Mouse (Mus musculus) cerebellum, postnatal 36 days (tissue): ENCODE results near the gene Wscd2.
A peak's percentile ranks its signal among the peaks of the same experiment; 100 is the strongest.
"Not testable (repeated sequence)": the region's sequence is repeated elsewhere in the genome, so short reads cannot be mapped to it uniquely, and the experiment has no call there.

Experiments
- DNase-seq, 2 experiments: peaks; one replicate each; pipeline ENCODE4 v3.0.0; 2021 to 2022; ENCODE audit warnings: mixed read lengths in 2 of 2

Wscd2 gene

DNA sequence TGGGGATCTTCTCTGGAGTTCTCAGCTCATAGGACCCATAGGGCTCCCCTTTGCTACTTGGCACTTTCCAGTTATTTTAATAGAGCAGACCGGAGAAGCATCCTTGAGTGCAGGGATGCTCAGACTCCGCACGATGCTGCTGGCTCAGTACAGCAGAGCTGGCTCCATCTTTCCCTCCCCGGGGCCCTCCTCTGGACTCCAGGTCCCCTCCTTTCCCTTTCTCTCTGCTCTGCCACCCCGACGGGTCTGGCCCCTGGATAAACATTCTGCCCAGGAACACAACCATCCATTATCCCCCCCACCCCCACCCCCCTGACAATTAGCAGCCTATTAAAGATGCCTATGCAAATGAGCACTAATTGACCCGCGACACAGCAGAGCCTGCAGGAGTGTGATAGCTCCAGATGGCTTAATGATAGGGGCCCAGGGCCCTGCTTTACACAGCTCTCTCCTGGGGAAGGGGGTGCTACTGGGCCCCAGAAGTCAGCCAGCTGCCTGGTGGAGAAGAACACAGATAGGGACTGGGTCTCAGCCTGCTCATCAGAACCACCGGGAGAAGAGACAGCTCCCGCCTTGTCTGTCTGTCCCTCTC is 52.8 kb downstream of the Wscd2 start:
- DNase-seq: no peak

DNA sequence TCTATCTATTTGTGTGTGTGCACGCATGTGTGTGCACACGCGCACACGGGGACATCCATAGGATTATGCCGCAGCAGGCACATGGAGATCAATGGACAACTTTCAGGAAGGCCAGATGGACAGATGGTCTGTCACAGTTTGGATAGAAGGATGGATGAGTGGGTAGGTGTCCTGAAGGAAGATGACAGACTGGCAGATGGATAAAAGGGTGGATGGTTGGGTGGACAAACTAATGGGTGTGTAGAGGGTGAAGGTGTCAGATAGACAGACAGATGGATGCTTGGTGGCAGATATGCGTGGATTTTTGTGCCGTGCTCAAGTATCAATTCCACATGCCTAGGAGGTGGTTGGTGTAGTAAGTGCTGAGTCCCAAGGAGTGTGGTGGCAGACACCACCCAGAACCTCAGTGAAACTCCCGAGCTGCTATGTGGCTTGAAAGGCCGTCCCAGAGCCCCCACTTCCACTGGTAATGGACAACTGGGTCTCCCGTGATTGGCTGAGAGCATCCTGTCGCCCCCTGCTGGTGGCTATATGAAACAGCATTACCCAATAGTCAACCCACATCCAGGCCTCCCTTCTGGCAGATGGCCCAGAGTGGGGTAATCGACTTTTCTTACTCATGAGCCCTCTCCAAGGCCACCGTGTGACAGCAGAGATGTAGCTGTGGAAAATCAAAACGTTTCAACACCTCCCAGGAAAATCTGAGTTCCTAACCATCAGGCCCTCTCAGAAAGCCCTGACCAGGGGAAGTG is 58.0 kb downstream of the Wscd2 start:
- DNase-seq: peak; percentile 70 to 72

DNA sequence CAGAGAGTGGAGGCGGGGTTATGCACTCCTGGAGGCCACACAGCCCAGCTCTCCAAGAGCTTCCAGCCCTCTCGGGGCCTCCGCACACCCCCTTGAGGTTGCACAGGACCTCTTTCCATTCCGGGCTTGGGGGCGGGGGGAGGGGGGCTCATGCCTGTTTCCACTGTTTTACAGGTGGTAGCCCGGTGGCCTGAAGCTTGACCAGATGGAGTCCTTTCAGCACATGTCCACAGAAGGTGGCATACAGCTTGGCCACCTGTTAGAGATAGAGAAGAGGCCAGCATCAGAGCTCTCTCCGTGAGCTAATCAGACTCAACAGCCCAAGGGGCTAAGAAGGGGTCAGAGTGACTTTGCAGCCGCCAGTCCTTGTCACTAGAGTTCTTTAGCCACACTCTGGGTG is 60.1 kb downstream of the Wscd2 start:
- peak; percentile 56 for DNase-seq

DNA sequence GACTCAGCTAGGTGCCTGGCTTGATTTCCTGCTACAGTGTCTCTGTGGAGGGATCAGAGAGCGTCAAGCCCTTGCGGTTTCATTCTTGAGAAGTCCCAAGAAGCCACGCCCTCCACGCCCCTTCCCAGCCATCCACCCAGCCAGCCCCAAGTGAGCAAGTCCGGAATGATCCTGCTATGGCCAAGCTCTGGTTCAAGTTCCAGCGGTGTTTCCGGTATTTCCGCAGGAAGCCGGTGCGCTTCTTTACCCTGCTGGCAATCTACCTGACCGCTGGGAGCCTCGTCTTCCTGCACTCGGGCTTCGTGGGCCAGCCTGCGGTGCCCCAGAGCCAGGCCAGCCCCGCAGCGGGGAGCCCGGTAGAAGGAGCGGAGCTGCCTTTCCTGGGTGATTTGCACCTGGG is 60.6 kb downstream of the Wscd2 start:
- DNase-seq: no peak

DNA sequence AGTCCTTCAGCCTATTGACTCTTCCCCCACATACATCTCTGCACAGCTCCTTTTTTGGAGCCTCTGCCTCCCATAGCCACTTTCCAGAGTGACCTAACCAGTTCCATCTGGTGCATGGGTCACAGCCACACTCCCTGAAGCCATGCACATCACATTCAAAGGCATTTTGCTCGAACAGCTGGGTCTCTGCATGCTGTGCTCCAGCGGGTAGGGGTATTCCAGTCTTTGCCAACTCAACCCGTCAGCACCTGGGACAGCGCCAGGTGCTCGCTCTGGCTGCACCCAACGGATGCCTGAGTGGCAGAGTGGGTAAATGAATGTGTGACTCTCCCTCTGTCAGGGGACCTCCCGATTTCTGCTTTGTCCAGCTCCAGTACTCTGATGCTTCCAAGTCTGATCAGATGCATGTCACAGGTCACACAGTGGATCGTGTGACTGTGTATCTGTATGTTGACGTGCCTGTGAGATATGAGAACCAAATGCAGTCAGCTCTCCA is 63.3 kb downstream of the Wscd2 start:
- peak; percentile 55 for DNase-seq

DNA sequence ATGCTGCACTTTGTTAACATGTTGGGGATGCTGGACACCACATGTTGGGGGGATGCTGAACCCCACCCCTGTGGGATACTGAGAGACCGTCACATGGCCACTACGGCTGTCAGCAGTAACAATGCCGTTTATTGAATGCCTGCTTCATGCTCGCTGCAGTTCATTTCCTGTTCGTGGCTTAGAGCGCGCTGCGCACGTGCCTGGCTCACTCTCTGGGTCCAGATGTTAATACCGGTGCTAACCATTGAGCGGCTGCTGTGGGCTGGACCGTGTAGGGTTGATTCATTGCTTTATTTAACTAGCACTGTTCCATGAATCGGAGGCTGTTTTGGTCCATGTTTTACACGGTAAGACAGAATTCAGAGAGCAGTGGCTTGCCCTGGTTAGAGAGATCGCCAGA is 64.0 kb downstream of the Wscd2 start:
- DNase-seq: peak in 1 of 2 experiments; percentile 13

DNA sequence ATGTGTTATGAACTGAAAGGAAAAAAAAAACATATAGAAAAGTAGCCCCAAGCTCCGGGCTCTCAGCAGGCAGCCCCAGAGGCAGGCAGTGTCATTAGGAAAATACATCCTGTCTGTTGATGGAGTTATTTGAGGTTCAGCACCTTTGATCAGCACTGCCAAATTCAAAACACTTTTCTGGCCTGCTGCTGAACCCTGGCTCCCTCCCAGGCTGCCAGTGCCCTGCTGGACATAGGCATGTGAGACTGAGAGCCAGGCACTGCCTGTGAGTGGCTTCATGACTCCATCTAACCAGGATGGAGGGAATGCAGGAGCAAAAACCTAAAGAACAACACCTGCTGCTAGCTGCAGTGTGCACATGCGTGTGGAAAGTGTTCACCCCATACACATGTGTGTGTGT is 64.4 kb downstream of the Wscd2 start:
- peak; percentile 61 for DNase-seq

DNA sequence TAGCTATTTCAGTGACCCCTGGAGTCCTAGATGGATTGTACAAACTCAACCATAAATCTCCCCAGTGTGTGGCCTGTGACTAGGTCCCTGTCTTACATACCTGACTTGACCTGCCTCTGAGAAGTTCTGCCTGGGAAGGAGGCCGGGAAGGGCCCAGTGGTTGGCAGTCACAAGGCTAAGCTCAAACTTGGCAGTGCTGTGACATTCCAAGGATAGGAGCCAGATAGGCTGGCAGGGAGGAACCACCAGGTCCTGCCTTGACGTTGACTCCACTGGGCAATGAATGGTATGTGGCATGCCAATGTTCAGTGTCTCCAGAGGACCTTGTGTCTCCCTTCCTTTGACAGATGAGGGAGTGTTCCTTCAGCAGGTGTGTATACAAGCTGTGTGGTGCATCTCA is 65.6 kb downstream of the Wscd2 start:
- peak; percentile 66 to 70 for DNase-seq

DNA sequence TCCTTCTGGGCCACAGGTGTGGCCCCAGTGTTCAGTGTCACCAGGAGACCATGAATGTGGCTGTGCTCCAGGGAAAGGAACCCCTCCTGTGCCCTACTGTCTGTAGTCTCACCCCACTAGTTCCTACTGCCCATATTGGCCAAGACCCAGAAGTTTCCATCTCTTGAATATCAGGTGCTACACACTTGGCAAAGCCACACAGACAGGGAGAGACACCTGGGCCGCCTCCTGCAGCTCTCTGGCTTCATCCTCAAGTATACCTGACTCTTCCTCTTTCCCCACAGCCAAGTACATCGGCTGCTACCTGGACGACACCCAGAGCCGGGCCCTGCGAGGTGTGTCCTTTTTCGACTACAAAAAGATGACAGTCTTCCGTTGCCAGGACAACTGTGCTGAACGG is 67.9 kb downstream of the Wscd2 start:
- DNase-seq: peak; percentile 52 to 58

DNA sequence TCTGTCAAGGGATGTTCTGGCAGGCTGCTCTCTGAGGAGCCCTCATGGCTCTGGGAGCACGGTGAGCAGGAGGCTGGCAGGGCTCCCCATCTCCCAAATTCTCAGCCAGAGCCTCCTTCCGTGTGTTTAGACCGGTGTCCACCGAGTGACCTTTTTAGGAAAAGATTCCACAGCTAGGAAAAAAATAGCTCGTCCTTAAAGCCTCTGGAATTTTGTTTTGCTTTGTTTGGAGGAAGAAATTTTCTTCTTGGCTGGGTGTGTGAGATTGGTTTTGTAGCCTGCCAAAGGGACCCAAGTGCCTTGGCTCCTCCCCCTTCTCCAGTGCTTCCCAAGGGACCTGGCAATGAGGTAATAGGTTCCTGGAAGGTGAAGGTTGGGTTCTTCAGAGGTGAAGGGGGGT is 69.5 kb downstream of the Wscd2 start:
- peak in 1 of 2 experiments; percentile 19 for DNase-seq

DNA sequence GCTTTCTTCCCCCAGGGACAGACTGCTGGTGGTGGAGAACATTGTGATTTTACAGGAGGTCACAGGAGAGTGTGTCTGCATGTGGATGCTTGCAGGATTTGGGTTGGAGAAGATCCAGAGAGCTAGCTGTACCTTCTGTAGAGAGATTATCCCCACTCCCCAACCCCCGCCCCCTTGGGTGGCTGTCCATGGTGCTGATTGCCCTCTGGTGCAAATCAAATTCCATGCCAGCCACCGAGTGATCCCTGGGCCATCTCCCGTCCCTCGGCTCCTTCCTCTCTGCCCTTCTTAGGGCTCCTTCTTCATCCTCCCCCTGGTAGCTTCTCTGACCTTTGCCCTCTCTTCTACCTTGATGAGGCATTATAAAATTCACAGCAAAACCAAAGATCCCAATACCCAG is 74.3 kb downstream of the Wscd2 start:
- no peak for DNase-seq

DNA sequence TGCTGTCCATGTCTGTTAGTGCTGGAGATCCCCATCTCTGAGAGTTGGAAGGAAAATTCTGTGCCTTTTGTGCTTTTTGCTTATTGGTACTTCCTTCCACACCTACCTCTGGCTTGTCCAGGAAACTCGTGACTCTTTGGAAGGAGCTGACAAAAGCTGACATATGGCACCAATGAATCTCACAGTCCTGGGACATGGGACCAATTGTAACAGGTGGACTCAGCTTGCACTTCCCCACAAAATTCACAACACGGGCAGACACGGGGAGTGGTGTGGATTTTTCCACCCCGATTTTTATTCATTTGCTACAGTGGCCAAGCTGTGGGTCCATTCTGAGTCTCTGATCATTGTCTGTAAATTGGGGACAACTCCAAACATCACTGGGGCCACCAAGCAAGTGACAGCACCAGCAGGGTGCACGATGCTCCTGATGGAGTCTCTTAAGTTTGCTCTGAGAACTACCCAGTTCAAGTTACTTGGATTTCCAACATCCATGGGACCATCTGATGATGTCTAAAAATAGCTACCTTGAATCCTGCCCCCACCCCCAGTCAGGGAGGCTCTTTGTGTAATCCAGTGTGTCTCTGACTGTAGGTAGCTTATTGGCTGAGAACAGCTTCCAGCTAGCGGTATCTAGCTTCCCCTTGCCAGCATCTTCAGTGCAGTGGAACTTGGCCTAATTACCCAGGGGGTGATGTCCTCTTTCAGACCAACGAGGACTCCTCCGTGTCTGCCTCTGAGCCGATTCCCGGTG is 75.1 kb downstream of the Wscd2 start:
- peak; percentile 64 to 71 for DNase-seq

DNA sequence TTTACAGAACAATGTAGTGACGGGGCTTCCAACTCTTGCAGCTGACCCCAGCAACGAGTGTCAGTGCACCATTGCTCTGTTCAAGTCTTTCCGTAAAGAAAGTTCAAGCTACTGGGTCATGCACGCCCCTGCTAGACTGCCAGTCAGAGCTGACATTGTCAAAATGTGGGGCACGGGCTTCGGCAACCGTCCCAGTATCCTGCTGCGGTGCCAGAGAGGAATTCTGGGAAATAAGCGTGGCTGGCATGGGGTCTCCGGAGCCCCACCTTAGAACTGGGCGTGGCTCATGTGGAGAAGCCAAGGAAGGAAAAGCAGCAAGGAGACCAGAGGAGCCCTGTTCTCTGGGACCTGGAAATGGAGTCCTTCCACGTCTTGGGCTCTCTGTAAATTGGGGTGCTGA is 75.7 kb downstream of the Wscd2 start:
- no peak for DNase-seq

DNA sequence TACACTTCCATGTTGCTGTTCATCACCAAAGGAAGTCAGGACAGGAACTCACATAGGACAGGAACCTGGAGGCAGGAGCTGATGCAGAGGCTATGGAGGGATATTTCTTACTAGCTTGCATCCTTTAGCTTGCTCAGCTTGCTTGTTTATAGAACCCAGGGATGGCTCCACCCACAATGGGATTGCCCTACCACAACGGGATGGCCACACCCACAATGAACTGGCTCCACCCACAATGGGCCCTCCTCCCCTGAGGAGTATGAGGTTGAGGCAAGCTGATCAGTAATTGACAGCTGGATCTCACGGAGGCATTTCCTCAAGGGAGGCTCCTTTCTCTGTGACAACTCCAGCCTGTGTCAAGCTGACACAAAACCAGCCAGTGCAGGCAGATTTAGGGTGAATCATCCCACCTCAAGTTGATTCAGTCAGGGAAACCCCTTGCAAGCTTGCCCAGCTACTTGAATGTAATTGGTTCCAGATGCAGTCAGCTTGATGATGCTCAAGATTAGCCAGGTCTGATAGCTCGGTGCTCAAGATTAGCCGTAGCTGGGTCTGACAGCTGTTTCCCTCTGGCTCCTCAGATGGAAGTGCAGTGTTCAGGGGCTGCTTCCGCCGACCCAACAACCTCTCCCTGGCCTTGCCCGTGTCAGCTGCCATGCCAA is 80.1 kb downstream of the Wscd2 start:
- no peak for DNase-seq

DNA sequence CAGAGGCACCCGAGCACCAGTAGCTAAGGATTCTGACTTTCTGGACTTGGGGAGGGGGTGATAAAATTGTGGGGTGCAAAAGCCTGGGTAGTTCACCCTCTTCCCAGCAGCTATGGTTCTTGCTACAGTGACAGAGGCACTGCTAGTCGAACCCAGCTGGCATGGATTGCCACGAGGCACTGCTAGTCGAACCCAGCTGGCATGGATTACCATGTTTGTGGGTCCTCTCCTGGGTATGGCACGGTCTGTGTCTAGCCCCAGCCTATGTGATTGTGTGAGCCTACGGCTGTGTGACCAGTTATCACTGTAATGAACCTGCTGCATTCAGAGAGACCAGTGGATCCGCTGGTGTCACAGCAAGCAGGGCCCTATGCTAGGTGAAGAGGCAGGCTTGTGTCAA is 87.4 kb downstream of the Wscd2 start:
- no peak for DNase-seq

DNA sequence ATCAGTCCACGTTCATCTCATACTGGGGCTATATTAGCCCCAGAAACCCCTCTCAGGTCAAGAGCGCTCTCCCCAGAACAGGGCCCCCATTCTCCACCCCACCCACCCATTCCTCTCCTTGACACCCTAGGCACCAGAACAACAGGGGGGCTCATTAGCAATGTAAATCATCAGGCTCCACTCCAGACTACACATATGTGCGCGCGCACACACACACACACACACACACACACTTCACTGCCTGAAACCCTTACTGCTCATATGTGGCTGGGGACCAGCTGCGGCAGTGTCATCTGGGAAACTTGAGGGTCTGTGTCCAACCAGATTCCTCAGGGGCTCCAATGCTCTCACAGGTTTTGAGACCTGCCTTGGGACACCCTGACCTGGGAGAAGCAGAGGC is 88.3 kb downstream of the Wscd2 start:
- no peak for DNase-seq

DNA sequence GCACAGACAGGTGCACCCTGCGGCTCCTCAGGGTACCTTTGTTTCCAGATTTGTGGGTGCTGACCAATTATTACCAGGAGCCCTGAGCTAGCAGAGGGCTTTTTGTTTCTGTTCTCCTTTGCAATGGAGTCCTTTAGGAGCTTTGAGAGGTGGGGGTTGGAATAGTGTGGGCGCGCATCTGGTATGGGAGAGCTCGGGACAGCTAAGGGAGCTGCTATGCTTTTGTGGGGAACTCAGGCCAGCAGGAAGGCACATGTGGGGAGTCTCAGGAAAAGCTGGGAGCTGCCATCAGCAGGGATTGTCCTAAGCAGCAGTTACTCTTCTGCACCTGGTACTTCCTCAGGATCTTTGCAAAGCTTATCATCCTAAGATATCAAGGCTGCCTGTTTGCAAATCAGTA is 89.0 kb downstream of the Wscd2 start:
- no peak for DNase-seq

DNA sequence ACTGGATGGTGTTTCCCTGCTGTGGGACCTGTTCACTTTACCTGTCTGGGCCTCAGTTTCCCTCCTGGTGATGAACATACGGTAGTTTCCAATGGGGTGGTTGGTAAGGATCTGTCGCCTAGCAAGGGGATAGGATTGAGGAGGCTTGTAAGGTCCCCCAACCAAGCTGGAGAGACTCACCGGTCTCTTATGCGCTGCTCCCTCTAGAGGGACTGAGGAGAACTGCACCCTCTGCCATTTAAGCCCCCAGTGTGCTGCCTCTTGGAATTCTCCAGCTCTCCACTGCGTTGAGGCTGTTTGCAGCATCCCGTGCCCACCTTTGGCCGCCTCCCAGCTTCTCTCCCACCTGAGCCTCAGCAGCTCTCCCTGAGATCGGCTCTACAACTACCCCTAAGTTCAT is 90.1 kb downstream of the Wscd2 start:
- no peak for DNase-seq

DNA sequence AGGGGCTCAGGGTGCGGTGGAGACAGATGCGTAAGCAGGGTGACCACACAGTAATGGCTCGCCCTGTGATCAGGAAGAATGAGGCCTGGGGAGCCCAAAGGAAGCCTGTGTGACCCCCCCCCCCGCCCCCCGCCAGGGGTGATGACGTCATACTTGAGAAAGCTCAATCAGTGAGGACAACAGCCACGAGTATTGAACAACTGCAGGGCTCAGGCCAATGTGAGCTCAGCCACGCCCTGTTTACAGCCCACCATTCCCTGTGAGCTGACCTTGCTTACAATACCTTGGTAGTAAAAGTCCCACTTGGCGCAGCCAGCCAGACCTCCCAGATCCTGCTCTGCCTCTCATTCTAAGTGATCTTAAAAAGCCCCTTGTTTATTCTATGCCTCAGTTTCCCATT is 90.7 kb downstream of the Wscd2 start:
- DNase-seq: no peak

DNA sequence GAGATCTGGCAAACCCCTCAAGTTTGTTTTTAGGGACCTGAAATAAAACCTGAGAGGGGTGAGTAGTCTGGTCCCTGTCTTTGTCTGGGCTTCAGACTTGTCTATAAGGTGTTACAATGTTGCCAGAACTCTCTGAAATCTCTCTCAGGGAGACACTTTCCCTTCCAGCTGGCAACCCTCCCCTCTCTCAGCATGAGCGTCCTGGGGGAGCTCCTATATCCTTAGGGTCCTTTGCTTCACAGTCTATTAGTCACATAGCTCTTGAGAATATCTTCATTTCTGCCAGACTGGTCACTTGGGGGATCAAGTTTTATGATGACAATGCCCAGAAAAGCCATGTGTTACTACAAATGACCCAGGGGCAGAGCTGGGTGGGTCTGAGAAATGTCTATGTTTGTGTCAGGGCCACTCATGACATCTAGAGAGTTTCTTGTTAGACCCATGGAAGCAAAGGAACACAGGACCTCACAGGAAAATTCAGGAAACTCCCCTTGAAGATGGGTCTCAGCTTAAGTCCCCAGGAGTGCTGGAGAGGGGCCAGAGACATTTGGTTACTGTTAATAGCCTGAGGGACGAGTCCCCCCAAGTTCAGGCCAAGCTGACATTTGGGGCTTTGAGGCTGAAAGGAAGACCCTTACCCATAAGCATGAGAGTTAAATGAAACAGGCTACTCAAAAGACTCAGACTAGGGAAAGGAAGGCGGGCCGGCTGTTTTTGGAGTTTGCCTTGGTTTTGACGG is 93.5 kb downstream of the Wscd2 start:
- DNase-seq: no peak

DNA sequence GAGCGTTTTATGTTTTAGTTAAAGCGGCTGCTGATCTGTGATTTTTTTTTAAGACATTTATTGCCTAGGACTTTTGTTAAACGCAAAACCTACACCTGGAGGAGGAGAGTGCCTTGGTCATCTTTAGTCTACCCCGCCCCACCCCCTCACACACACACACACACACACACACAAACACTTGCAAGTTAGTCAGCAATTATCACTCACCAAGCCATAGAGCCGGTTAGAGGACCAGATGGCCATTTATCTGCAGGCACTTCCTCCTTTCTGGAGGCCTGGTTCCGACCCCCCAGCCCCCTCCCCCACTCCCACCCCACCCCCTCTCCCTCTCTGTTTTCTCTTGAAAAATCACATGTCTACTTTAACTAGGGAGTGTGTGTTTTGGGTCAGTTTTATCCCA is 94.3 kb downstream of the Wscd2 start:
- DNase-seq: no peak

DNA sequence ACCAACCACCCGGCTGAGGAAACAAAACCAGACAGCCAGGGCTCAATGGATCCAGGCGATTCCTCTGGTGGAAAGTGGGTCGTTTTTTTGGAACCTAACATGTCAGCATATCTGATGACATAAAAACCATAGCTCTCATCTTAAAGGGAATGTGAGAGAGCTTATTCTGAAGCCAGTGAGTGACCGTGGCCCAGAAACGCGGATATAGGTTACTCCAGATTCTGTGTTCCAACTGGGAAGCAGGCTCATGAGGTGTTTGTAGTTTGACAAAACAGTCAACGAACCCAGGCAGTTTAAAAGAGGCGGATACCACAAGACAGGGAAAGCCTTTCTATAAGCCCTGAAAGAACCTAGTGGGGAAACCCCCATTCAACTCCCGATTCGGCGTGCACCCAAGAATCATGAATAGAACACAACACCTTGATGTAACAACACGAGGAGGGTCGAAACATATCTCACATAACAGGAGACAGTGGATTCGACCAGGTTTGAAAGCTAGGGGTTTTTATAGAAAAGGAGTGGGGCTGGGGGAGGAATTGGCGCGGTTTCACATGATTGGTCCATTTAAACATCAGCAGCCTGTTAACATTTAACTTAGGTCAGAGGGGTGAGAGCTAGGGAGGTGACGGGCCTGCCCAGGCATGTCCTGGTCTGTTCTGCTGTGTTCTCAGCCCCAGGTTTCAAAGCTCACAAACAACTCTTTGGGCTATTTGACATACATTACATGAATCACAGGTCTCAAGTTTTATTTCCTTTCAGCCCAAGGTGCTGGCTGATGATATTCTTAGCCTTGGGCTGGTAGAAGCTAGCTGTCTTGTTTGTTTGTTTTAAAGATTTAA is 95.7 kb downstream of the Wscd2 start:
- not testable (repeated sequence) for DNase-seq
